Mouse (Mus musculus) heart, embryonic 15.5 days (tissue): ENCODE data around the gene BC005537. TPM values are rescaled to one million over a fixed set of nuclear protein-coding genes. Genes with fewer than 3 reads are reported as not detected.

ENCODE experiments used
- ATAC-seq: fragments of 200-750 bp; cut with Nextera tagmentation; replicated peaks from 2 replicates; pipeline ENCODE4 v1.8.0; 2017; ENCODE audit warnings: low read depth, moderate TSS enrichment; ENCODE audit not compliant: insufficient number of reproducible peaks, insufficient read depth, low FRiP score
- H3K27ac ChIP-seq: fragments of 300-500 bp; sonication (generic); 2 replicates; pipeline ENCODE4 v1.5.1; 2015; ENCODE audit warnings: mild to moderate bottlenecking, inconsistent platforms
- H3K27me3 ChIP-seq: fragments of 300-500 bp; sonication (generic); 2 replicates; pipeline ENCODE4 v1.6.1; 2015; ENCODE audit warnings: inconsistent platforms
- H3K36me3 ChIP-seq: fragments of 300-500 bp; sonication (generic); 2 replicates; pipeline ENCODE4 v1.6.1; 2015; ENCODE audit warnings: mild to moderate bottlenecking, inconsistent platforms
- H3K4me1 ChIP-seq: fragments of 300-500 bp; sonication (generic); replicated peaks from 2 replicates; pipeline ENCODE4 v1.6.1; 2015; ENCODE audit warnings: inconsistent platforms
- H3K4me2 ChIP-seq: fragments of 300-500 bp; sonication (generic); 2 replicates; pipeline ENCODE4 v1.6.1; 2015; ENCODE audit warnings: inconsistent platforms, mild to moderate bottlenecking, moderate library complexity
- H3K4me3 ChIP-seq: fragments of 300-500 bp; sonication (generic); 2 replicates; pipeline ENCODE4 v1.5.1; 2015; ENCODE audit warnings: mild to moderate bottlenecking, inconsistent platforms
- H3K9ac ChIP-seq: fragments of 300-500 bp; sonication (generic); 2 replicates; pipeline ENCODE4 v1.6.1; 2015; ENCODE audit warnings: mild to moderate bottlenecking, inconsistent platforms
- H3K9me3 ChIP-seq: fragments of 300-500 bp; sonication (generic); replicated peaks from 2 replicates; pipeline ENCODE4 v1.6.1; 2016; ENCODE audit warnings: inconsistent platforms
- WGBS: fragments of 180-500 bp; shearing (Covaris S2); methylation state at CpG from one replicate; pipeline ENCODE4 v1.1.7; 2015; ENCODE audit warnings: mixed read lengths; 5-methylcytosine and 5-hydroxymethylcytosine counted together
- polyA plus RNA-seq: library from polyadenylated mRNA; unstranded; fragments of >200 nt; fragmentation: Nextera tagmentation; extraction: Ambion mirVana; gene quantifications from 2 replicates; pipeline ENCODE4 v1.2.1, GENCODE M21; 2015

Gene BC005537
- polyA plus RNA-seq, 1 experiment from 2014 or later, result 11.7 TPM

- no peak for ATAC-seq
- Histone ChIP-seq H3K27me3 (no peaks in the 10 kb centered on the region), H3K4me2 (no peak overlapping the region), H3K36me3 (no peaks in the 10 kb centered on the region), H3K9ac (no peak overlapping the region), H3K4me3 (no peak overlapping the region), H3K4me1 (no peaks in the 10 kb centered on the region), H3K9me3 (no peaks in the 10 kb centered on the region), H3K27ac (no peak overlapping the region)
- WGBS, result 47% methylated on average over 7 of the region's 7 CpGs
Measured at GRCm38 (mm10) chr13:24776146-24776844, 25.2 kb upstream of the BC005537 start.

- 79% methylated on average over 2 of the region's 2 CpGs for WGBS
- no peak for ATAC-seq
- no peaks in the 10 kb centered on the region for H3K27me3 ChIP-seq
- no peak overlapping the region for H3K4me2 ChIP-seq
- H3K9me3 ChIP-seq, result no peaks in the 10 kb centered on the region
- peaks cover 5% of the 10 kb centered on the region; the same call in 1 of the 2 replicates for H3K4me1 ChIP-seq
- H3K27ac ChIP-seq, result no peak overlapping the region
- H3K9ac ChIP-seq, result no peak overlapping the region
- H3K36me3 ChIP-seq, result no peaks in the 10 kb centered on the region
- H3K4me3 ChIP-seq, result no peak overlapping the region
Measured at GRCm38 (mm10) chr13:24778026-24778425, 23.4 kb upstream of the BC005537 start.

- H3K27me3 ChIP-seq, result no peaks in the 10 kb centered on the region
- H3K4me1 ChIP-seq, result peaks cover 5% of the 10 kb centered on the region; the same call in 1 of the 2 replicates
- no peak overlapping the region for H3K4me3 ChIP-seq
- 64% methylated on average over 8 of the region's 8 CpGs for WGBS
- H3K27ac ChIP-seq, result no peak overlapping the region
- H3K36me3 ChIP-seq, result no peaks in the 10 kb centered on the region
- ATAC-seq, result no peak
- no peak overlapping the region for H3K9ac ChIP-seq
- no peaks in the 10 kb centered on the region for H3K9me3 ChIP-seq
- no peak overlapping the region for H3K4me2 ChIP-seq
Measured at GRCm38 (mm10) chr13:24778706-24779380, 22.6 kb upstream of the BC005537 start.

- ATAC-seq, result no peak
- Histone ChIP-seq H3K4me1 (peaks cover 5% of the 10 kb centered on the region; the same call in 1 of the 2 replicates), H3K9ac (no peak overlapping the region), H3K4me2 (no peak overlapping the region), H3K27ac (no peak overlapping the region), H3K4me3 (no peak overlapping the region), H3K9me3 (no peaks in the 10 kb centered on the region), H3K36me3 (no peaks in the 10 kb centered on the region), H3K27me3 (no peaks in the 10 kb centered on the region)
- 44% methylated on average over 5 of the region's 5 CpGs for WGBS
Measured at GRCm38 (mm10) chr13:24781916-24782315, 19.5 kb upstream of the BC005537 start.

GRCm38 (mm10) chr13:24786014-24786490 is 15.4 kb upstream of the BC005537 start:
- H3K9ac ChIP-seq, result no peak overlapping the region
- H3K4me3 ChIP-seq, result no peak overlapping the region
- no peaks in the 10 kb centered on the region for H3K27me3 ChIP-seq
- WGBS, result 43% methylated on average over 11 of the region's 11 CpGs
- H3K27ac ChIP-seq, result no peak overlapping the region
- H3K4me2 ChIP-seq, result 0 out of 2 replicates have a peak overlapping the region, but pooled peaks have one; percentile 5
- no peaks in the 10 kb centered on the region for H3K9me3 ChIP-seq
- H3K4me1 ChIP-seq, result peaks cover 5% of the 10 kb centered on the region; the same call in 1 of the 2 replicates
- H3K36me3 ChIP-seq, result no peaks in the 10 kb centered on the region
- ATAC-seq, result peak; percentile 58; the same call in 1 of the 2 replicates

- Histone ChIP-seq H3K4me3 (no peak overlapping the region), H3K9me3 (no peaks in the 10 kb centered on the region), H3K4me1 (no peaks in the 10 kb centered on the region), H3K27ac (no peak overlapping the region), H3K27me3 (no peaks in the 10 kb centered on the region), H3K36me3 (no peaks in the 10 kb centered on the region), H3K4me2 (no peak overlapping the region), H3K9ac (no peak overlapping the region)
- ATAC-seq, result no peak
- WGBS, result 81% methylated on average over 5 of the region's 5 CpGs
Measured at GRCm38 (mm10) chr13:24787477-24787876, 14.0 kb upstream of the BC005537 start.

GRCm38 (mm10) chr13:24791349-24791748 is 10.1 kb upstream of the BC005537 start:
- Histone ChIP-seq H3K9me3 (no peaks in the 10 kb centered on the region), H3K27ac (no peak overlapping the region), H3K4me2 (no peak overlapping the region), H3K9ac (no peak overlapping the region), H3K4me1 (no peaks in the 10 kb centered on the region), H3K36me3 (no peaks in the 10 kb centered on the region), H3K4me3 (no peak overlapping the region), H3K27me3 (no peaks in the 10 kb centered on the region)
- 65% methylated on average over 2 of the region's 2 CpGs for WGBS
- no peak for ATAC-seq

- H3K36me3 ChIP-seq, result no peaks in the 10 kb centered on the region
- H3K27ac ChIP-seq, result no peak overlapping the region
- H3K9me3 ChIP-seq, result no peaks in the 10 kb centered on the region
- no peak overlapping the region for H3K4me2 ChIP-seq
- no peaks in the 10 kb centered on the region for H3K4me1 ChIP-seq
- 69% methylated on average over 9 of the region's 9 CpGs for WGBS
- H3K9ac ChIP-seq, result no peak overlapping the region
- H3K4me3 ChIP-seq, result no peak overlapping the region
- no peak for ATAC-seq
- no peaks in the 10 kb centered on the region for H3K27me3 ChIP-seq
Measured at GRCm38 (mm10) chr13:24792411-24793045, 8.9 kb upstream of the BC005537 start.

GRCm38 (mm10) chr13:24798686-24799085 is 2.8 kb upstream of the BC005537 start:
- Histone ChIP-seq H3K4me2 (no peak overlapping the region), H3K27me3 (no peaks in the 10 kb centered on the region), H3K9me3 (no peaks in the 10 kb centered on the region), H3K36me3 (no peaks in the 10 kb centered on the region), H3K9ac (no peak overlapping the region), H3K27ac (no peak overlapping the region), H3K4me3 (no peak overlapping the region), H3K4me1 (peaks cover 6% of the 10 kb centered on the region)
- ATAC-seq, result no peak
- WGBS, result 91% methylated on average over 4 of the region's 4 CpGs

- Histone ChIP-seq H3K9ac (0 out of 2 replicates have a peak overlapping the region, but pooled peaks have one; percentile 62), H3K4me3 (peak overlapping the region; percentile 98), H3K4me1 (peaks cover 11% of the 10 kb centered on the region), H3K27ac (peak overlapping the region; percentile 100; the same call in 1 of the 2 replicates), H3K9me3 (no peaks in the 10 kb centered on the region), H3K4me2 (peak overlapping the region; percentile 76), H3K36me3 (no peaks in the 10 kb centered on the region), H3K27me3 (no peaks in the 10 kb centered on the region)
- no peak for ATAC-seq
- 61% methylated on average over 5 of the region's 5 CpGs for WGBS
Measured at GRCm38 (mm10) chr13:24799378-24799777, 2.1 kb upstream of the BC005537 start.

GRCm38 (mm10) chr13:24799925-24800673 is 1.4 kb upstream of the BC005537 start:
- under 1% methylated on average over 31 of the region's 31 CpGs for WGBS
- ATAC-seq, result peak; percentile 9; the same call in 1 of the 2 replicates
- H3K9ac ChIP-seq, result peak overlapping the region; percentile 62
- peak overlapping the region; percentile 100 for H3K27ac ChIP-seq
- no peaks in the 10 kb centered on the region for H3K9me3 ChIP-seq
- H3K4me2 ChIP-seq, result peak overlapping the region; percentile 76
- H3K36me3 ChIP-seq, result peaks cover 4% of the 10 kb centered on the region; the same call in 1 of the 2 replicates
- H3K4me3 ChIP-seq, result peak overlapping the region; percentile 98
- H3K4me1 ChIP-seq, result peaks cover 14% of the 10 kb centered on the region
- H3K27me3 ChIP-seq, result no peaks in the 10 kb centered on the region
